9 mouse cellular contexts compared by ENCODE assay signal in the genomic region with DNA sequence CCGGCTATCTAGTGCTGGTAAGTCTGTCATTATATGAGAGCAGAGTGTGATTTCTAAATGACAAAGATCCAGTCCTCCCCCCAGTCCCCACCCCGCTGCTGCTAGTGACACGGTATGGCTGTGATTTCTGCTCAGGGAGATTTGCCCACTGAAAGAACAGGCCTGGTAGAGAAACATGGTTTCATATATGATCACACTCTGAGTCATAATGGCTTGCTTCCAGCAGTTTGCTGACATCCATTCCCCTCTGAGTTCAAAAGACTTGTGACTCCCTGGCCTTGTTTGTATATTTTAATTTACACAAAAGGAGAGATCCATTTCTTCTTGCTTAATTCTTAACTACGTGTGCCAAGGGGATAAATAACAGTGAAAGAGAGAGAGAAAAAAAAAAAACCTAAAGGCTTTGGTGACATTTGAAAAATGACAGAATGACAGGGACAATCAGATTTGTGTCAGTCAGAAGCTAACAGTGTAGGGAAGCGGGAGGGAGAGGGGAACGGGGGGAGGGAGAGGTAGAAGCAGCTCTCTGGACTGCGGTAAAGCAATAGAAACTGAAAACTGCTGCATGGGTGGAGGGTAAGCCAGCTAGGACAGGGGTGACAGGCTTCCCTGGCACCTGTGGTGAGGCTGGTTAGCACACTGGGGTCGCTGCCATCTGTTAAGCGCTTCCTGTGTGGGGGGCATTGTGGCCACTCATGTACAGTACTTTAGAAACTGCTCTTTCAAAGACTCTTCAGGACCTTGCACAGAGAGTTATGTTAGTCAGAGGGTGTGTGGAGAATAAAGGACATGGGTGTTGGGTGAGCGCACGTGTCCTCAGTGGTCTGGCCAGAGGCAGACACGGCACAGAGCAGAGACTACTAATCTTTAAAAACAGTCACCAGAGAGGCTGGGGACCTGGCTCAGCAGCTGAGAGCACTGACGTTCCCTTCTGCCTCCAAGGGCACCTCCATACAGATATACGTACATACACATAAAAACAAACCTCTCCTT. TPM values are rescaled to one million over a fixed set of nuclear protein-coding genes. Genes with fewer than 3 reads are reported as not detected.
DNase-seq lines count a peak whose midpoint lies in the region; ATAC-seq and TF ChIP-seq lines count a peak whose summit lies in the region.
"Had no signal": no experiment of that assay in that cellular context is flagged by ENCODE, and none has a peak within 500 bp of the region (broad histone marks: within the 10 kb centered on the region; RNA-seq: fewer than 3 reads in every experiment).

No protein-coding gene starts in this region.

- H3K36me3 ChIP-seq in heart, embryonic 12.5 days, result no peaks in the 10 kb centered on the region
- H3K36me3 ChIP-seq in heart, adult 2 months (ENCODE audit: control insufficient read depth, insufficient read depth, low read length), result no peaks in the 10 kb centered on the region
- no peaks in the 10 kb centered on the region for H3K36me3 ChIP-seq in midbrain, embryonic 13.5 days
- H3K36me3 ChIP-seq in midbrain, embryonic 10.5 days, result no peaks in the 10 kb centered on the region
- H3K36me3 ChIP-seq in midbrain, embryonic 15.5 days (replicated peaks), result no peaks in the 10 kb centered on the region
- H3K36me3 ChIP-seq in kidney, adult 2 months (ENCODE audit: control insufficient read depth, insufficient read depth, low read length), result no peaks in the 10 kb centered on the region

- no peak for DNase-seq in heart, adult 2 months
- DNase-seq in midbrain, embryonic 10.5 days (ENCODE audit: low spot score), result no peak
- peak; percentile 36 to 51 for DNase-seq in thymus, postnatal 36 days
- no peak for DNase-seq in kidney, postnatal 10 days
- no peak for DNase-seq in kidney, adult 2 months
- DNase-seq: forebrain, postnatal 0 days had no signal

- 41% methylated on average over 14 of the region's 14 CpGs for WGBS in heart, embryonic 12.5 days
- WGBS in heart, adult 2 months, result 43% methylated on average over 14 of the region's 14 CpGs
- WGBS in midbrain, embryonic 13.5 days, result 55% methylated on average over 14 of the region's 14 CpGs
- 66% methylated on average over 14 of the region's 14 CpGs for WGBS in midbrain, embryonic 10.5 days
- 51% methylated on average over 14 of the region's 14 CpGs for WGBS in midbrain, embryonic 15.5 days
- 55% methylated on average over 14 of the region's 14 CpGs for WGBS in kidney, adult 2 months

- H3K4me1 ChIP-seq in heart, embryonic 12.5 days (replicated peaks), result peaks cover 6% of the 10 kb centered on the region
- no peaks in the 10 kb centered on the region for H3K4me1 ChIP-seq in heart, adult 2 months (ENCODE audit: control insufficient read depth, insufficient read depth, low read length)
- H3K4me1 ChIP-seq in midbrain, embryonic 13.5 days (replicated peaks), result no peaks in the 10 kb centered on the region
- H3K4me1 ChIP-seq in midbrain, embryonic 10.5 days, result no peaks in the 10 kb centered on the region
- H3K4me1 ChIP-seq in midbrain, embryonic 15.5 days, result peaks cover 3% of the 10 kb centered on the region; the same call in 1 of the 2 replicates
- no peaks in the 10 kb centered on the region for H3K4me1 ChIP-seq in kidney, adult 2 months (ENCODE audit: control insufficient read depth, insufficient read depth, low read length)

- peak overlapping the region; percentile 48 for H3K4me2 ChIP-seq in heart, embryonic 12.5 days
- H3K4me2 ChIP-seq in midbrain, embryonic 13.5 days (replicated peaks), result no peak overlapping the region
- no peak overlapping the region for H3K4me2 ChIP-seq in midbrain, embryonic 15.5 days

- no peaks in the 10 kb centered on the region for H3K9me3 ChIP-seq in heart, embryonic 12.5 days (replicated peaks)
- no peaks in the 10 kb centered on the region for H3K9me3 ChIP-seq in midbrain, embryonic 13.5 days
- H3K9me3 ChIP-seq in midbrain, embryonic 10.5 days (replicated peaks), result no peaks in the 10 kb centered on the region
- no peaks in the 10 kb centered on the region for H3K9me3 ChIP-seq in midbrain, embryonic 15.5 days

- H3K27ac ChIP-seq in heart, embryonic 12.5 days (ENCODE audit: poor library complexity, severe bottlenecking), result no peak overlapping the region
- H3K27ac ChIP-seq in heart, adult 2 months, result no peak overlapping the region
- H3K27ac ChIP-seq in midbrain, embryonic 13.5 days, result no peak overlapping the region
- no peak overlapping the region for H3K27ac ChIP-seq in midbrain, embryonic 10.5 days (replicated peaks)
- no peak overlapping the region for H3K27ac ChIP-seq in midbrain, embryonic 15.5 days
- H3K27ac ChIP-seq in kidney, adult 2 months (ENCODE audit: insufficient read depth, low read depth, low read length), result no peak overlapping the region

- peaks cover 9% of the 10 kb centered on the region for H3K27me3 ChIP-seq in heart, embryonic 12.5 days (replicated peaks)
- no peaks in the 10 kb centered on the region for H3K27me3 ChIP-seq in heart, adult 2 months (ENCODE audit: control insufficient read depth, insufficient read depth, low read length)
- no peaks in the 10 kb centered on the region for H3K27me3 ChIP-seq in midbrain, embryonic 13.5 days
- H3K27me3 ChIP-seq in midbrain, embryonic 10.5 days (ENCODE audit: low read depth, poor library complexity, severe bottlenecking), result no peaks in the 10 kb centered on the region
- H3K27me3 ChIP-seq in midbrain, embryonic 15.5 days (replicated peaks), result no peaks in the 10 kb centered on the region
- H3K27me3 ChIP-seq in kidney, adult 2 months (replicated peaks; ENCODE audit: control insufficient read depth, insufficient read depth, low read length), result no peaks in the 10 kb centered on the region

- no peak for ATAC-seq in heart, embryonic 12.5 days (ENCODE audit: insufficient number of reproducible peaks, low FRiP score)
- 0 out of 2 replicates have a peak, but pooled peaks have one; percentile 35 for ATAC-seq in midbrain, embryonic 13.5 days
- ATAC-seq in midbrain, embryonic 15.5 days (replicated peaks), result peak; percentile 18; the same call in 1 of the 2 replicates
- ATAC-seq: forebrain, postnatal 0 days had no signal

- no peak overlapping the region for H3K9ac ChIP-seq in heart, embryonic 12.5 days
- no peak overlapping the region for H3K9ac ChIP-seq in heart, adult 2 months (ENCODE audit: low read depth, low read length)
- no peak overlapping the region for H3K9ac ChIP-seq in midbrain, embryonic 13.5 days (replicated peaks)
- H3K9ac ChIP-seq in midbrain, embryonic 15.5 days, result no peak overlapping the region
- H3K9ac ChIP-seq: forebrain, postnatal 0 days had no signal

- no peak for TF ChIP-seq POLR2A in heart, adult 2 months (IDR thresholded peaks at IDR 0.05; ENCODE audit: insufficient read depth, low read depth, low read length)
- TF ChIP-seq POLR2A in kidney, adult 2 months (IDR thresholded peaks at IDR 0.05; ENCODE audit: low read depth, low read length), result no peak

- intact Hi-C loops in heart, adult 2 months (cut with DNase I), result no loop called here

- no peak for TF ChIP-seq EP300 in heart, adult 2 months (IDR thresholded peaks at IDR 0.05; ENCODE audit: insufficient read depth, low read depth, low read length)

- no peak overlapping the region for H3K4me3 ChIP-seq in heart, embryonic 12.5 days
- H3K4me3 ChIP-seq in heart, adult 2 months, result no peak overlapping the region
- no peak overlapping the region for H3K4me3 ChIP-seq in midbrain, embryonic 13.5 days (replicated peaks)
- H3K4me3 ChIP-seq in midbrain, embryonic 10.5 days, result no peak overlapping the region
- H3K4me3 ChIP-seq in midbrain, embryonic 15.5 days, result no peak overlapping the region
- H3K4me3 ChIP-seq in kidney, adult 2 months (ENCODE audit: insufficient read depth, low read depth, low read length), result no peak overlapping the region

- no peak for TF ChIP-seq CTCF in heart, adult 2 months (IDR thresholded peaks at IDR 0.05)
- TF ChIP-seq CTCF in kidney, adult 2 months (conservative IDR thresholded peaks at IDR 0.05; ENCODE audit: insufficient read depth, insufficient read length, low read depth, low read length), result no peak

- H3K79me2 ChIP-seq in heart, adult 2 months (replicated peaks; ENCODE audit: control insufficient read depth, insufficient read depth, low read length), result no peaks in the 10 kb centered on the region

RNA-seq across cellular contexts. Expression of gene Sfmbt2, which starts 55.8 kb away (rescaled TPM):
- polyA plus RNA-seq in heart, embryonic 12.5 days (2016; fragmentation: Nextera tagmentation; extraction: Ambion mirVana), result 2.0 and 2.6 TPM in 2 replicates
- total RNA-seq in heart, adult 2 months (2021), result under 1 TPM; 0.25 to 0.39 TPM
- 0.06 and 0.12 TPM in 2 replicates for polyA plus RNA-seq in heart, adult 2 months (2012; rRNA removed)
- 2.9 TPM in 2 replicates for polyA plus RNA-seq in midbrain, embryonic 13.5 days (2015; fragmentation: Nextera tagmentation; extraction: Ambion mirVana)
- 1.8 and 2.0 TPM in 2 replicates for polyA plus RNA-seq in midbrain, embryonic 10.5 days (2016; fragmentation: Nextera tagmentation; extraction: Ambion mirVana)
- polyA plus RNA-seq in midbrain, embryonic 15.5 days (2015; fragmentation: Nextera tagmentation; extraction: Ambion mirVana), result 5.2 and 6.3 TPM in 2 replicates
- 0.07 and 0.16 TPM in 2 replicates for polyA plus RNA-seq in kidney, adult 2 months (2012; rRNA removed)

Comparison
In these comparisons a context has a peak if more than half of its experiments do, and no peak if none do; other contexts are left out.
1. DNase-seq: peak in thymus, postnatal 36 days (2 of 2); none in heart, adult 2 months (0 of 2), midbrain, embryonic 10.5 days (single experiment), kidney, postnatal 10 days (single experiment) and kidney, adult 2 months (single experiment).